10 mouse cellular contexts compared by ENCODE assay signal in genomic region chr10:107361546-107361945, GRCm38 (mm10).
DNase-seq lines count a peak whose midpoint lies in the region; ATAC-seq lines count a peak whose summit lies in the region.
"Had no signal": no experiment of that assay in that cellular context is flagged by ENCODE, and none has a peak within 500 bp of the region (broad histone marks: within the 10 kb centered on the region; RNA-seq: fewer than 3 reads in every experiment).

No protein-coding gene starts in this region.

- H3K4me3 ChIP-seq in hindbrain, embryonic 16.5 days (ENCODE audit: low read length): no peak overlapping the region
- H3K4me3 ChIP-seq in hindbrain, embryonic 11.5 days (ENCODE audit: low read depth, low read length): no peak overlapping the region
- H3K4me3 ChIP-seq in midbrain, embryonic 15.5 days: no peak overlapping the region
- H3K4me3 ChIP-seq: forebrain, embryonic 13.5 days; limb, embryonic 13.5 days had no signal

- H3K4me1 ChIP-seq in hindbrain, embryonic 16.5 days (ENCODE audit: control insufficient read depth, insufficient read depth, low read depth, low read length): no peaks in the 10 kb centered on the region
- H3K4me1 ChIP-seq in hindbrain, embryonic 11.5 days (replicated peaks; ENCODE audit: control insufficient read depth, insufficient read depth, low read length): no peaks in the 10 kb centered on the region
- H3K4me1 ChIP-seq in midbrain, embryonic 15.5 days: no peaks in the 10 kb centered on the region
- H3K4me1 ChIP-seq: forebrain, embryonic 13.5 days had no signal

- H3K36me3 ChIP-seq in hindbrain, embryonic 16.5 days (ENCODE audit: control insufficient read depth, insufficient read depth, low read length): no peaks in the 10 kb centered on the region
- no peaks in the 10 kb centered on the region for H3K36me3 ChIP-seq in hindbrain, embryonic 11.5 days (ENCODE audit: control insufficient read depth, insufficient read depth, low read length)
- H3K36me3 ChIP-seq in midbrain, embryonic 15.5 days (replicated peaks): no peaks in the 10 kb centered on the region
- H3K36me3 ChIP-seq: limb, embryonic 13.5 days had no signal

- no peaks in the 10 kb centered on the region for H3K9me3 ChIP-seq in hindbrain, embryonic 16.5 days (ENCODE audit: control insufficient read depth, low read length)
- H3K9me3 ChIP-seq in hindbrain, embryonic 11.5 days (ENCODE audit: control insufficient read depth, low read length): no peaks in the 10 kb centered on the region
- no peaks in the 10 kb centered on the region for H3K9me3 ChIP-seq in midbrain, embryonic 15.5 days
- H3K9me3 ChIP-seq: forebrain, embryonic 13.5 days; limb, embryonic 13.5 days had no signal

- no peaks in the 10 kb centered on the region for H3K27me3 ChIP-seq in hindbrain, embryonic 16.5 days (replicated peaks; ENCODE audit: control insufficient read depth, insufficient read depth, low read length)
- H3K27me3 ChIP-seq in hindbrain, embryonic 11.5 days (ENCODE audit: control insufficient read depth, insufficient read depth, low read length): no peaks in the 10 kb centered on the region
- H3K27me3 ChIP-seq in midbrain, embryonic 15.5 days (replicated peaks): no peaks in the 10 kb centered on the region
- H3K27me3 ChIP-seq: forebrain, embryonic 13.5 days; limb, embryonic 13.5 days had no signal

- no peak for DNase-seq in hindbrain, embryonic 11.5 days (ENCODE audit: low spot score)
- peak; percentile 89 for DNase-seq in Muller cell, postnatal 12 days (ENCODE audit: inconsistent ontology term)
- DNase-seq in cerebellum, postnatal 25 days: peak; percentile 92 to 95
- peak; percentile 20 to 25 for DNase-seq in kidney, adult 8-10 months
- DNase-seq in layer of hippocampus, adult 9-11 months: no peak
- DNase-seq in left cerebral cortex, adult 9 months (ENCODE audit: low spot score in 2 of 2): no peak

- no peak overlapping the region for H3K4me2 ChIP-seq in hindbrain, embryonic 16.5 days (ENCODE audit: low read length)
- H3K4me2 ChIP-seq in hindbrain, embryonic 11.5 days (replicated peaks; ENCODE audit: low read depth, low read length): no peak overlapping the region
- no peak overlapping the region for H3K4me2 ChIP-seq in midbrain, embryonic 15.5 days
- H3K4me2 ChIP-seq: forebrain, embryonic 13.5 days; limb, embryonic 13.5 days had no signal

- WGBS in hindbrain, embryonic 16.5 days: 61% methylated on average over 4 of the region's 4 CpGs
- 83% methylated on average over 4 of the region's 4 CpGs for WGBS in hindbrain, embryonic 11.5 days
- 72% methylated on average over 4 of the region's 4 CpGs for WGBS in midbrain, embryonic 15.5 days

- no peak overlapping the region for H3K27ac ChIP-seq in hindbrain, embryonic 16.5 days (ENCODE audit: low read depth, low read length)
- H3K27ac ChIP-seq in hindbrain, embryonic 11.5 days (ENCODE audit: low read depth, low read length): no peak overlapping the region
- H3K27ac ChIP-seq in midbrain, embryonic 15.5 days: no peak overlapping the region
- H3K27ac ChIP-seq: forebrain, embryonic 13.5 days; limb, embryonic 13.5 days had no signal

- peak; percentile 65; the same call in 1 of the 2 replicates for ATAC-seq in hindbrain, embryonic 16.5 days
- no peak for ATAC-seq in hindbrain, embryonic 11.5 days (ENCODE audit: low FRiP score)
- ATAC-seq in midbrain, embryonic 15.5 days (replicated peaks): no peak
- ATAC-seq: forebrain, embryonic 13.5 days had no signal

- H3K9ac ChIP-seq in hindbrain, embryonic 16.5 days (ENCODE audit: low read depth, low read length): no peak overlapping the region
- no peak overlapping the region for H3K9ac ChIP-seq in hindbrain, embryonic 11.5 days (ENCODE audit: low read depth, low read length)
- no peak overlapping the region for H3K9ac ChIP-seq in midbrain, embryonic 15.5 days
- H3K9ac ChIP-seq: forebrain, embryonic 13.5 days; limb, embryonic 13.5 days had no signal

Comparison
In these comparisons a context has a peak if more than half of its experiments do, and no peak if none do; other contexts are left out.
1. DNase-seq: peak in Muller cell, postnatal 12 days (single experiment), cerebellum, postnatal 25 days (2 of 2) and kidney, adult 8-10 months (2 of 2); none in hindbrain, embryonic 11.5 days (single experiment), layer of hippocampus, adult 9-11 months (single experiment) and left cerebral cortex, adult 9 months (0 of 2).